Mouse (Mus musculus) erythroblast, adult 5-6 weeks (primary cell): ENCODE measurements around the gene Hnrnpa1. TPM values are rescaled to one million over a fixed set of nuclear protein-coding genes. Genes with fewer than 3 reads are reported as not detected.
A peak's percentile ranks its signal among the peaks of the same experiment; 100 is the strongest.

ENCODE experiments used
- ATAC-seq: replicated peaks from 2 replicates; pipeline ENCODE4 v1.8.0; 2016; ENCODE audit warnings: moderate number of reproducible peaks, mild to moderate bottlenecking, moderate TSS enrichment, inconsistent platforms; ENCODE audit not compliant: poor library complexity, low FRiP score, severe bottlenecking
- total RNA-seq, 2 experiments: library from RNA; stranded (forward) in 1 of 2; stranded (reverse) in 1 of 2; fragments of 150-400 nt in 1 of 2; fragments of 200-764, 138-1000 nt in 1 of 2; gene quantifications; 2 replicates each; pipeline versions ENCODE4 v1.2.3 to v1.2.4; 2015 to 2017; ENCODE audit warnings: low replicate concordance in 2 of 2

Gene Hnrnpa1
- total RNA-seq (2015; ENCODE audit: low replicate concordance) = 130 and 135 TPM in 2 replicates
- total RNA-seq (2017; ENCODE audit: low replicate concordance) = 189 and 286 TPM in 2 replicates

- ATAC-seq = peak; percentile 84
Observed at GRCm38 (mm10) chr15:103240160-103241028, at the start of gene Hnrnpa1. TSS of gene Hnrnpa1 (plus strand) at chr15:103240432.

GRCm38 (mm10) chr15:103190531-103191462 lies 49.4 kb upstream of the Hnrnpa1 start:
- ATAC-seq = peak; percentile 76

- ATAC-seq = no peak
Observed at GRCm38 (mm10) chr15:103193606-103194005, 46.6 kb upstream of the Hnrnpa1 start.

- no peak for ATAC-seq
Observed at GRCm38 (mm10) chr15:103196835-103197234, 43.4 kb upstream of the Hnrnpa1 start.

GRCm38 (mm10) chr15:103197785-103198184 lies 42.4 kb upstream of the Hnrnpa1 start:
- ATAC-seq = no peak

DNA sequence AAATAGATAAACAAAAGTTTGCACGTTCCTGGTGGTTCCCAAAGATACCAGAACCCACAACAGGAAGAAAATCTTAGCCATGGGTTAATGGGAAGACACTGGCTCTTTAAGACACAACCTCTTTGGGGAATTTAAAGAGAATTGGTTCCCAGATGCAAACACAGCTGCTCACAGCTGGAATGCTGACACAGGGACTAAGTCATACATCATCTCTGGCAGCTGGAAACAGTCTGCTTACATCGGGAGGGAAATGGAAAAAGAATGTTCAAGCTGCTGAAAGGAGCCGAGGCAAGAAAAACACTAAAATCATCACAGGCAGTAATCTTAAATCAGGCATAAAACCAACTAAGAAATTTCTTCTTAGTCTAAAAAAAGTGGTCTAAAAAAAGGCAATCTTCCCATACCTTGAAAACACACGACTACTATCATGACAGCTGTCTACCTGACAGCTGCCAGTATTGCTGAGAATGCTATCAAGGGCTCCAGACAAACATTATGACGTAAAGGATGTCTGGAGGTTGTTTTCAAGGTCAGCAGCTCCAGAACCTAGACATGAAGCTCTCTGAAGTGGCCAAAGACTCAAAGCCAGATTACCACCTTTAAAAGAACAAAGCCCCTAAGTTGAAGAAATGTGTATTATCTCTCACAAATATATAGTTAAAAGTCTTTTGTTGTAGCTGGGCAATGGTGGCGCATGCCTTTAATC lies 38.0 kb upstream of the Hnrnpa1 start:
- no peak for ATAC-seq

GRCm38 (mm10) chr15:103205156-103205555 lies 35.1 kb upstream of the Hnrnpa1 start:
- no peak for ATAC-seq

DNA sequence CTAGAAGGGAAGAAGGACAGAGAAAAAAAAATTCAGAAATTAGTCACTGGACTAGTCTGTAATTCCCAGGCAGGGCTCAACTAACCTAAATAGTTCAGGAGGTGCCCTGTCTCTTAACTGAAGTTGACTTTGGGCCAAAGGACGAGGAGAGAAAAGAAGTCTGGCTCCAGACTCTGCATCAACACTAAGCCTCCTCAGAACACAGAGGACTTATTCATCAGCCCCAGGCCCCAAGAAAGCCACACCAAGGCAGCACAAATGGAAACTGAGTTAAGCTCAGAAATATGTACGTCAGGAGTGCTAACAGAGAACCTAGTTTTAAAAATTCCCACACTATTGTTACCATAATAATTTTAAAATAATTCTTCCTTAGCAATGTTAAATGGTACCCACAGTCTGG lies 26.1 kb upstream of the Hnrnpa1 start:
- no peak for ATAC-seq

- ATAC-seq = peak; percentile 68
Observed at GRCm38 (mm10) chr15:103214971-103215907, 25.0 kb upstream of the Hnrnpa1 start.

- ATAC-seq = no peak
Observed at GRCm38 (mm10) chr15:103216052-103216451, 24.2 kb upstream of the Hnrnpa1 start.

DNA sequence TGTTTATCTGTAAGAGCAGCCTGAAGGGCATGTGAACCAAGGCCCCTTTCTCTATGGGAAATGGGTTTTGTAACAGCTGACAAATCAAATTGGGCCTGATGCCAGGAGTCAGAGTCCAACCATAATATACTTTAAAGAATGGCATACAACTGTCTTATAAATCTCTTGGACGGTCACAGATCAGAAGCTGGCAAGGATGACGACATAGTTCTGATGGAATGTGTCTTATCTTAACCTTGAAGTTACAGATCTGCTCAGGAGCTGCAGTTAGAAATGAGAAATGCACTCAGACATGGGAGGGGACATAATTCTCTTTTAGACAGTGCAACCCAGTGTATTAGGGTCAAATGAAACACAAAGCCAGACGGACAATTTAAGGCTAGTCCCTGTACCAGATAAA lies 19.4 kb upstream of the Hnrnpa1 start:
- ATAC-seq = no peak

GRCm38 (mm10) chr15:103221386-103221785 lies 18.8 kb upstream of the Hnrnpa1 start:
- no peak for ATAC-seq

GRCm38 (mm10) chr15:103224161-103224560 lies 16.1 kb upstream of the Hnrnpa1 start:
- ATAC-seq = no peak

DNA sequence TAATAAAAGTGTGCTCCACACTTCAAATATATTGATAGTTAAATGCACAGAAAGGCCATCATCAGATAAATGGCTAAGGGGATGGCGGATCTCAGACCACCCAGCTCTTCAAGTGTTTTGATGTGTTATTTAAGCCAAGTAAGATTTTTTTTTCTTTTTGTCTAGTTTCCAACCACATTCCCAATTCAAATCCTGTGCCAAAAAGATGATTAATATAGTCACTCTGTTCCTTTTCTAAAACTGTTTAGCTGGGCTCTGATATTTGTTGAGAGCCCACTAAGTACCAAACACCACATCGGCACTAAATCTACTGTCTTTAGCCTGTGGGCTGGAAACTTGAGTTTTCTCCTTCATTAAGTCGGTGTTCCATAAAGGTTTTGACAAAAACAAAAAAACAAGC lies 13.2 kb upstream of the Hnrnpa1 start:
- no peak for ATAC-seq

- no peak for ATAC-seq
Observed at GRCm38 (mm10) chr15:103227572-103227971, 12.7 kb upstream of the Hnrnpa1 start.

GRCm38 (mm10) chr15:103228904-103229303 lies 11.3 kb upstream of the Hnrnpa1 start:
- ATAC-seq = no peak

DNA sequence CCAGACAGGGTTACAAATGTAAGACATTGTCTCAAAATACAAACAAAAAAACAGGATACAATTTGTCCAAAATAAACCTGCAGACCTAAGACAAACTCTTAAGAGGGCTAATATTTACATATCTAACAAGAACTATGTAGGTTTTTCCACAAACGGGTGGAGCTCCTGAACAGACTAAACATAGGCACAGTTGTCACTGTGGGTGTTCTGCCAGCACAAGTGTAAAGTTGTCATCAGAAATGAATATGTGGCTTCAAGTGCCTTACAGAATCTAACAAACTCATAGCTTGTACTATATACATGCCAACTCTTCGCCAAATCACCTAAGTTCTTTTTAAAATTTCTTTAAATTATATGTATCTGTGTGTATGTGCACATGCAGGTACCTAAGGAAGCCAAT lies 7.1 kb upstream of the Hnrnpa1 start:
- ATAC-seq = no peak

- no peak for ATAC-seq
Observed at GRCm38 (mm10) chr15:103237295-103237694, 2.9 kb upstream of the Hnrnpa1 start.
